32 mouse cellular contexts compared by ENCODE assay signal in the genomic region with DNA sequence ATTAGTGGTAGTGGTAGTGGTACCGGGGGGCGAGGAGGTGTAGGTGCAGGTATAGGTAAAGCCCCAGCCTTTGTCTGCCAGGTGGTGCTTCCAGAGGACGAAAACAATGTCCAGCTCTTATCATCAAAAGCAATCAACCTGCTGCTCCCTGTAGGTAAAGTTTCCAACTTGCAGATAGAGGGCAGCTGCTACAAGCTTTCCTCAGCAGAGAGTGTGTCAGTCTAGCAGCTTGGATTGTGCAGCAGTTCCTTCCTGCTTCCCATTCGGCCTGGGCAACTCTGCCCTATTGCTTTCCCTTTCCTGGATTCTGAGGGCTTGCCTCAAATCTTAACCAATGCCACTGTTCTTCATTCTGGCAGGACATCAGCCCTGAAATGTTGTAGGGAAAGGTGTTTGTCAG. TPM values are rescaled to one million over a fixed set of nuclear protein-coding genes. Genes with fewer than 3 reads are reported as not detected.
DNase-seq lines count a peak whose midpoint lies in the region; ATAC-seq and TF ChIP-seq lines count a peak whose summit lies in the region.
"Had no signal": no experiment of that assay in that cellular context is flagged by ENCODE, and none has a peak within 500 bp of the region (broad histone marks: within the 10 kb centered on the region; RNA-seq: fewer than 3 reads in every experiment).

No protein-coding gene starts in this region.

- no peak overlapping the region for H3K9ac ChIP-seq in forebrain, embryonic 14.5 days (ENCODE audit: low read length)
- no peak overlapping the region for H3K9ac ChIP-seq in forebrain, embryonic 13.5 days
- no peak overlapping the region for H3K9ac ChIP-seq in intestine, postnatal 0 days (ENCODE audit: low read depth, low read length)
- H3K9ac ChIP-seq in intestine, embryonic 16.5 days (ENCODE audit: low read depth, low read length): no peak overlapping the region
- no peak overlapping the region for H3K9ac ChIP-seq in lung, postnatal 0 days (replicated peaks; ENCODE audit: low read depth)
- no peak overlapping the region for H3K9ac ChIP-seq in stomach, postnatal 0 days (ENCODE audit: low read length)
- H3K9ac ChIP-seq: embryonic facial prominence, embryonic 15.5 days; hindbrain, embryonic 13.5 days; liver, embryonic 12.5 days; liver, postnatal 0 days; midbrain, embryonic 15.5 days; neural tube, embryonic 12.5 days had no signal

- no peaks in the 10 kb centered on the region for H3K36me3 ChIP-seq in forebrain, embryonic 14.5 days (ENCODE audit: control insufficient read depth, insufficient read depth, low read length)
- no peaks in the 10 kb centered on the region for H3K36me3 ChIP-seq in forebrain, embryonic 13.5 days (ENCODE audit: poor library complexity, severe bottlenecking)
- H3K36me3 ChIP-seq in intestine, postnatal 0 days (ENCODE audit: control insufficient read depth, insufficient read depth): no peaks in the 10 kb centered on the region
- no peaks in the 10 kb centered on the region for H3K36me3 ChIP-seq in intestine, embryonic 16.5 days (ENCODE audit: control insufficient read depth, insufficient read depth, low read length)
- H3K36me3 ChIP-seq in lung, postnatal 0 days (ENCODE audit: insufficient read depth, low read length): no peaks in the 10 kb centered on the region
- no peaks in the 10 kb centered on the region for H3K36me3 ChIP-seq in stomach, postnatal 0 days (ENCODE audit: control insufficient read depth, insufficient read depth, low read length)
- H3K36me3 ChIP-seq: embryonic facial prominence, embryonic 10.5 days; embryonic facial prominence, embryonic 15.5 days; G1E; hindbrain, embryonic 13.5 days; liver, embryonic 12.5 days; midbrain, embryonic 15.5 days; neural tube, embryonic 12.5 days had no signal

- H3K9me3 ChIP-seq in forebrain, embryonic 14.5 days (replicated peaks; ENCODE audit: control insufficient read depth, low read length): no peaks in the 10 kb centered on the region
- no peaks in the 10 kb centered on the region for H3K9me3 ChIP-seq in forebrain, embryonic 13.5 days (replicated peaks)
- no peaks in the 10 kb centered on the region for H3K9me3 ChIP-seq in intestine, postnatal 0 days (ENCODE audit: control insufficient read depth)
- H3K9me3 ChIP-seq in intestine, embryonic 16.5 days (ENCODE audit: control insufficient read depth, low read length): no peaks in the 10 kb centered on the region
- no peaks in the 10 kb centered on the region for H3K9me3 ChIP-seq in lung, postnatal 0 days (ENCODE audit: low read length)
- no peaks in the 10 kb centered on the region for H3K9me3 ChIP-seq in stomach, postnatal 0 days (ENCODE audit: control insufficient read depth, low read length)
- H3K9me3 ChIP-seq: embryonic facial prominence, embryonic 10.5 days; embryonic facial prominence, embryonic 15.5 days; G1E; hindbrain, embryonic 13.5 days; liver, embryonic 12.5 days; midbrain, embryonic 15.5 days; neural tube, embryonic 12.5 days had no signal

- peak; percentile 10 for DNase-seq in forebrain, embryonic 14.5 days (ENCODE audit: low spot score)
- DNase-seq in lung, postnatal 0 days (ENCODE audit: low spot score): no peak
- DNase-seq in lung, adult 2 months: no peak
- no peak for DNase-seq in stomach, postnatal 0 days (ENCODE audit: low spot score)
- DNase-seq: adrenal gland, adult 8-10 months; cerebellum, adult 11-12 months; cerebellum, postnatal 10 days; gastrocnemius, postnatal 36 days; heart, adult 18-20 months; heart, postnatal 36 days; kidney, adult 18-20 months; kidney, postnatal 10 days; left cerebral cortex, postnatal 4 days; liver, postnatal 0 days; lung, postnatal 10 days; right cerebral cortex, adult 18-20 months; spleen, adult 18-20 months; thymus, adult 18-20 months; thymus, postnatal 4 days had no signal

- no peak overlapping the region for H3K27ac ChIP-seq in forebrain, embryonic 14.5 days (ENCODE audit: low read depth, low read length)
- H3K27ac ChIP-seq in forebrain, embryonic 13.5 days: no peak overlapping the region
- no peak overlapping the region for H3K27ac ChIP-seq in intestine, postnatal 0 days (ENCODE audit: low read depth, low read length)
- H3K27ac ChIP-seq in intestine, embryonic 16.5 days (ENCODE audit: low read length): no peak overlapping the region
- no peak overlapping the region for H3K27ac ChIP-seq in lung, postnatal 0 days (ENCODE audit: low read length)
- no peak overlapping the region for H3K27ac ChIP-seq in stomach, postnatal 0 days (replicated peaks)
- H3K27ac ChIP-seq: embryonic facial prominence, embryonic 10.5 days; embryonic facial prominence, embryonic 15.5 days; hindbrain, embryonic 13.5 days; liver, embryonic 12.5 days; macrophage; midbrain, embryonic 15.5 days; neural tube, embryonic 12.5 days had no signal

- peak; percentile 49 for TF ChIP-seq CTCF in intestine, postnatal 0 days (IDR thresholded peaks at IDR 0.05; ENCODE audit: low read depth)
- TF ChIP-seq CTCF in lung, postnatal 0 days (IDR thresholded peaks at IDR 0.05): 0 out of 2 replicates have a peak, but pooled peaks have one; percentile 10
- no peak for TF ChIP-seq CTCF in lung, adult 2 months (IDR thresholded peaks at IDR 0.05; ENCODE audit: insufficient read depth, low read length)
- peak; percentile 45 for TF ChIP-seq CTCF in stomach, postnatal 0 days (IDR thresholded peaks at IDR 0.05; ENCODE audit: low read depth)

- WGBS in forebrain, embryonic 14.5 days: 65% methylated on average over 4 of the region's 4 CpGs
- 64% methylated on average over 4 of the region's 4 CpGs for WGBS in forebrain, embryonic 13.5 days
- 57% methylated on average over 4 of the region's 4 CpGs for WGBS in intestine, postnatal 0 days
- WGBS in intestine, embryonic 16.5 days: 64% methylated on average over 4 of the region's 4 CpGs
- 54% methylated on average over 4 of the region's 4 CpGs for WGBS in lung, postnatal 0 days
- 63% methylated on average over 4 of the region's 4 CpGs for WGBS in lung, adult 2 months
- 59% methylated on average over 4 of the region's 4 CpGs for WGBS in stomach, postnatal 0 days

- ATAC-seq in forebrain, embryonic 14.5 days: no peak
- no peak; the same call in 1 of the 2 replicates for ATAC-seq in forebrain, embryonic 13.5 days
- no peak for ATAC-seq in intestine, postnatal 0 days
- no peak for ATAC-seq in intestine, embryonic 16.5 days
- no peak for ATAC-seq in lung, postnatal 0 days
- ATAC-seq in stomach, postnatal 0 days (ENCODE audit: low FRiP score, low TSS enrichment): no peak
- ATAC-seq: liver, embryonic 12.5 days; liver, postnatal 0 days; midbrain, embryonic 15.5 days had no signal

- H3K4me1 ChIP-seq in forebrain, embryonic 14.5 days (ENCODE audit: control insufficient read depth, insufficient read depth, low read length): no peaks in the 10 kb centered on the region
- H3K4me1 ChIP-seq in forebrain, embryonic 13.5 days: no peaks in the 10 kb centered on the region
- no peaks in the 10 kb centered on the region for H3K4me1 ChIP-seq in intestine, postnatal 0 days (replicated peaks; ENCODE audit: control insufficient read depth, insufficient read depth, low read length)
- H3K4me1 ChIP-seq in intestine, embryonic 16.5 days (ENCODE audit: control insufficient read depth, insufficient read depth, low read length): no peaks in the 10 kb centered on the region
- no peaks in the 10 kb centered on the region for H3K4me1 ChIP-seq in lung, postnatal 0 days (ENCODE audit: insufficient read depth, low read depth, low read length)
- H3K4me1 ChIP-seq in lung, adult 2 months (ENCODE audit: control insufficient read depth, insufficient read depth, low read length): no peaks in the 10 kb centered on the region
- no peaks in the 10 kb centered on the region for H3K4me1 ChIP-seq in stomach, postnatal 0 days (replicated peaks; ENCODE audit: control insufficient read depth, insufficient read depth)
- H3K4me1 ChIP-seq: embryonic facial prominence, embryonic 10.5 days; embryonic facial prominence, embryonic 15.5 days; hindbrain, embryonic 13.5 days; liver, embryonic 12.5 days; midbrain, embryonic 15.5 days; neural tube, embryonic 12.5 days had no signal

- no peak for TF ChIP-seq EP300 in lung, postnatal 0 days (IDR thresholded peaks at IDR 0.05)
- TF ChIP-seq EP300 in stomach, postnatal 0 days (optimal IDR thresholded peaks at IDR 0.05): no peak

- TF ChIP-seq POLR2A in lung, adult 2 months (IDR thresholded peaks at IDR 0.05; ENCODE audit: borderline replicate concordance, extremely low read depth, low read depth, low read length): no peak

- H3K27me3 ChIP-seq in forebrain, embryonic 14.5 days (replicated peaks; ENCODE audit: control insufficient read depth, insufficient read depth, low read length): no peaks in the 10 kb centered on the region
- no peaks in the 10 kb centered on the region for H3K27me3 ChIP-seq in forebrain, embryonic 13.5 days
- no peaks in the 10 kb centered on the region for H3K27me3 ChIP-seq in intestine, postnatal 0 days (replicated peaks; ENCODE audit: control insufficient read depth, insufficient read depth, low read length)
- H3K27me3 ChIP-seq in intestine, embryonic 16.5 days (replicated peaks; ENCODE audit: control insufficient read depth, insufficient read depth, low read length): no peaks in the 10 kb centered on the region
- H3K27me3 ChIP-seq in lung, postnatal 0 days (replicated peaks; ENCODE audit: insufficient read depth, low read length): no peaks in the 10 kb centered on the region
- no peaks in the 10 kb centered on the region for H3K27me3 ChIP-seq in stomach, postnatal 0 days (ENCODE audit: control insufficient read depth, insufficient read depth, low read length)
- H3K27me3 ChIP-seq: embryonic facial prominence, embryonic 15.5 days; hindbrain, embryonic 13.5 days; liver, embryonic 12.5 days; midbrain, embryonic 15.5 days; neural tube, embryonic 12.5 days had no signal

- H3K4me2 ChIP-seq in forebrain, embryonic 14.5 days (ENCODE audit: low read length): no peak overlapping the region
- H3K4me2 ChIP-seq in forebrain, embryonic 13.5 days: no peak overlapping the region
- no peak overlapping the region for H3K4me2 ChIP-seq in intestine, postnatal 0 days (replicated peaks; ENCODE audit: low read depth)
- H3K4me2 ChIP-seq in intestine, embryonic 16.5 days (ENCODE audit: low read depth, low read length): no peak overlapping the region
- no peak overlapping the region for H3K4me2 ChIP-seq in lung, postnatal 0 days (replicated peaks; ENCODE audit: low read depth, low read length)
- H3K4me2 ChIP-seq in stomach, postnatal 0 days (replicated peaks; ENCODE audit: low read depth): no peak overlapping the region
- H3K4me2 ChIP-seq: embryonic facial prominence, embryonic 15.5 days; heart, embryonic 11.5 days; hindbrain, embryonic 13.5 days; liver, embryonic 12.5 days; midbrain, embryonic 15.5 days; neural tube, embryonic 12.5 days had no signal

- no peak overlapping the region for H3K4me3 ChIP-seq in forebrain, embryonic 14.5 days (ENCODE audit: low read depth, low read length)
- H3K4me3 ChIP-seq in forebrain, embryonic 13.5 days: no peak overlapping the region
- H3K4me3 ChIP-seq in intestine, postnatal 0 days (ENCODE audit: low read depth, low read length): no peak overlapping the region
- H3K4me3 ChIP-seq in intestine, embryonic 16.5 days (ENCODE audit: low read length): no peak overlapping the region
- no peak overlapping the region for H3K4me3 ChIP-seq in lung, postnatal 0 days (ENCODE audit: low read depth, low read length)
- no peak overlapping the region for H3K4me3 ChIP-seq in lung, adult 2 months (replicated peaks; ENCODE audit: extremely low read depth, low read depth, low read length)
- no peak overlapping the region for H3K4me3 ChIP-seq in stomach, postnatal 0 days (ENCODE audit: low read depth, low read length)
- H3K4me3 ChIP-seq: embryonic facial prominence, embryonic 10.5 days; embryonic facial prominence, embryonic 15.5 days; hindbrain, embryonic 13.5 days; liver, embryonic 12.5 days; midbrain, embryonic 15.5 days; myocyte; neural tube, embryonic 12.5 days had no signal

RNA-seq across cellular contexts. Expression of a gene that starts 56.4 kb away (rescaled TPM):
- 2.4 and 3.1 TPM in 2 replicates for polyA plus RNA-seq in forebrain, embryonic 14.5 days (2014; fragmentation: Nextera tagmentation; extraction: Ambion mirVana)
- 1.9 and 2.1 TPM in 2 replicates for polyA plus RNA-seq in forebrain, embryonic 13.5 days (2015; fragmentation: Nextera tagmentation; extraction: Ambion mirVana)
- polyA plus RNA-seq in intestine, postnatal 0 days (2015; fragmentation: Nextera tagmentation; extraction: Ambion mirVana): 0.08 and 0.26 TPM in 2 replicates
- polyA plus RNA-seq in intestine, embryonic 16.5 days (2015; fragmentation: Nextera tagmentation; extraction: Ambion mirVana): 0.17 TPM in 1 of 2 replicates, not detected in the other
- polyA plus RNA-seq in lung, postnatal 0 days (2015; fragmentation: Nextera tagmentation; extraction: Ambion mirVana): not detected in 2 replicates
- 0.50 and 0.82 TPM in 2 replicates for polyA plus RNA-seq in lung, adult 2 months (2012; rRNA removed)
- 0.25 and 0.38 TPM in 2 replicates for polyA plus RNA-seq in stomach, postnatal 0 days (2015; fragmentation: Nextera tagmentation; extraction: Ambion mirVana)
- polyA plus RNA-seq: G1E; heart, embryonic 11.5 days; liver, embryonic 12.5 days; liver, postnatal 0 days; macrophage; myocyte had no signal
